Mouse (Mus musculus) kidney, adult 11 months (tissue): ENCODE measurements around the gene Mphosph9.
"Not testable (repeated sequence)": the region's sequence is repeated elsewhere in the genome, so short reads cannot be mapped to it uniquely, and the experiment has no call there.

Source experiments
- DNase-seq: peaks from one replicate; pipeline ENCODE4 v3.0.0; 2022

Gene Mphosph9

GRCm38 (mm10) chr5:124327510-124328364 is at the start of gene Mphosph9, which contains the start of gene 2810006K23Rik:
Mphosph9 (minus strand) TSS chr5:124327972.
2810006K23Rik (plus strand) TSS chr5:124328089.
- DNase-seq, result peak; percentile 100

- DNase-seq, result no peak
Observed at GRCm38 (mm10) chr5:124377149-124377548, 49.4 kb upstream of the Mphosph9 start.

GRCm38 (mm10) chr5:124376401-124376800 is 48.6 kb upstream of the Mphosph9 start:
- no peak for DNase-seq

GRCm38 (mm10) chr5:124374298-124374697 is 46.5 kb upstream of the Mphosph9 start:
- no peak for DNase-seq

GRCm38 (mm10) chr5:124366721-124367120 is 38.9 kb upstream of the Mphosph9 start:
- peak; percentile 68 for DNase-seq

GRCm38 (mm10) chr5:124365754-124366153 is 38.0 kb upstream of the Mphosph9 start:
- no peak for DNase-seq

- DNase-seq, result no peak
Observed at GRCm38 (mm10) chr5:124364173-124364918, 36.6 kb upstream of the Mphosph9 start.

GRCm38 (mm10) chr5:124362982-124363381 is 35.2 kb upstream of the Mphosph9 start, which contains the start of gene Cdk2ap1:
Cdk2ap1 (minus strand) TSS chr5:124363082.
- not testable (repeated sequence) for DNase-seq

GRCm38 (mm10) chr5:124359641-124360040 is 31.9 kb upstream of the Mphosph9 start:
- DNase-seq, result no peak

GRCm38 (mm10) chr5:124356695-124357094 is 28.9 kb upstream of the Mphosph9 start:
- no peak for DNase-seq

GRCm38 (mm10) chr5:124355425-124355959 is 27.7 kb upstream of the Mphosph9 start:
- no peak for DNase-seq

- DNase-seq, result peak; percentile 31
Observed at GRCm38 (mm10) chr5:124354574-124355424, 27.0 kb upstream of the Mphosph9 start.

GRCm38 (mm10) chr5:124353726-124354547 is 26.2 kb upstream of the Mphosph9 start:
- peak; percentile 42 for DNase-seq

- DNase-seq, result no peak
Observed at GRCm38 (mm10) chr5:124353011-124353725, 25.4 kb upstream of the Mphosph9 start.

- peak; percentile 69 for DNase-seq
Observed at GRCm38 (mm10) chr5:124352141-124352920, 24.6 kb upstream of the Mphosph9 start.

GRCm38 (mm10) chr5:124351604-124352003 is 23.8 kb upstream of the Mphosph9 start:
- DNase-seq, result no peak

GRCm38 (mm10) chr5:124351111-124351560 is 23.4 kb upstream of the Mphosph9 start:
- DNase-seq, result no peak

- DNase-seq, result no peak
Observed at GRCm38 (mm10) chr5:124350350-124350749, 22.6 kb upstream of the Mphosph9 start.

- no peak for DNase-seq
Observed at GRCm38 (mm10) chr5:124349196-124349595, 21.4 kb upstream of the Mphosph9 start.

GRCm38 (mm10) chr5:124342897-124343296 is 15.1 kb upstream of the Mphosph9 start:
- no peak for DNase-seq
